In the genomic region with DNA sequence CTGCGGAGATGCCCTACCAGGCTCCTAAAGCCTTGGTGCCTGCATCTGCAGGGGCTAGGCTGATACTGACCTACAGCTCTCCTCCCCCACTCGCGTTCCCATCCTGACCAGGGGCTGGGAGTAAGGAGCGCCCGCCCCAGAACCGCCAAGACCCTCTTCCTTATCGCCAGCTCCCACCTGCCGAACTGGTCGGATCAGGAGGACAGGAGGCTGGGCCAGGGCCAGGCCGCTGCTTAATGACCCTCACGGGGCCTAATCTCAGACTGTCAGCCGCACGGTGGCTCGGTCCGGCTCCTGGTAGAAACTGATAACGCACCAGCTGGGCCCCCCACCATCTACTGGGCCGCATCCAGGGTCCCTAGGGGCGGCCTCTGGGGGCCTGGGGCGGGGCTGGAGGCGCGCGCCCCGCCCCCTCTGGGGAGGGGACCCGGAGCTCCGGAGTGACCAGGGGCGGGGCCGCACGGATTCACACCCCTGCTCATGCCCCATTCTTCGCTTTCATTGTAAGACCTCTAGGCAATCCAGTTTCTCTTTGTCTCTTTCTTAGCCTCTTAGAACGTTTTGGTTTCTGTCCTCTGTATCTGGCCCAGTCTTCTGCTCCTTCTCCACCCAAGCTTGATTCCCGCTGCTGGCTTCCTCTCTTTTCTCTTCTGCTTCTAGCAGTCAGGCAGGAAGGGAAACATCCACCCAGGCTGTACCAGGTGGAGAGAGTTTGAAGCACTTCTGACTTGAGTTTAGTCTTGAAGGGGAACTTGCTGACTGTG, we compare ENCODE assay signal across 8 mouse cellular contexts. TPM values are rescaled to one million over a fixed set of nuclear protein-coding genes. Genes with fewer than 3 reads are reported as not detected.
DNase-seq lines count a peak whose midpoint lies in the region; ATAC-seq and TF ChIP-seq lines count a peak whose summit lies in the region.

No protein-coding gene starts in this region.

- no peaks in the 10 kb centered on the region for H3K9me3 ChIP-seq in CH12.LX (replicated peaks; ENCODE audit: low read length)
- H3K9me3 ChIP-seq in hindbrain, embryonic 14.5 days (ENCODE audit: control insufficient read depth, low read length), result no peaks in the 10 kb centered on the region
- no peaks in the 10 kb centered on the region for H3K9me3 ChIP-seq in midbrain, embryonic 14.5 days (ENCODE audit: control insufficient read depth, low read length)

- H3K27me3 ChIP-seq in CH12.LX (replicated peaks) (peaks cover 86% of the 10 kb centered on the region), Patski (no peaks in the 10 kb centered on the region)
- H3K27me3 ChIP-seq in hindbrain, embryonic 14.5 days (ENCODE audit: control insufficient read depth, insufficient read depth, low read length), result peaks cover 43% of the 10 kb centered on the region
- H3K27me3 ChIP-seq in midbrain, embryonic 14.5 days (ENCODE audit: control insufficient read depth, insufficient read depth, low read length), result peaks cover 2% of the 10 kb centered on the region; the same call in 1 of the 2 replicates

- TF ChIP-seq RAD21 in CH12.LX (IDR thresholded peaks at IDR 0.05; ENCODE audit: low read depth, low read length), result no peak

- no peak overlapping the region for H3K27ac ChIP-seq in CH12.LX (ENCODE audit: insufficient read depth, low read depth)
- H3K27ac ChIP-seq in hindbrain, embryonic 14.5 days, result no peak overlapping the region
- H3K27ac ChIP-seq in midbrain, embryonic 14.5 days (replicated peaks; ENCODE audit: low read depth, low read length), result peak overlapping the region; percentile 32; the same call in 1 of the 2 replicates

- H3K36me3 ChIP-seq in CH12.LX (replicated peaks in 1 of 2; ENCODE audit: control insufficient read depth in 1 of 2, insufficient read depth in 1 of 2, low read length in 1 of 2), result no peaks in the 10 kb centered on the region
- no peaks in the 10 kb centered on the region for H3K36me3 ChIP-seq in hindbrain, embryonic 14.5 days (replicated peaks; ENCODE audit: control insufficient read depth, insufficient read depth)
- no peaks in the 10 kb centered on the region for H3K36me3 ChIP-seq in midbrain, embryonic 14.5 days (ENCODE audit: control insufficient read depth, insufficient read depth, low read length)

- peak overlapping the region in 2 of 3 experiments; percentile 13 to 26 for H3K4me3 ChIP-seq in CH12.LX (replicated peaks in 1 of 3; ENCODE audit: low read depth in 2 of 3, low read length in 2 of 3, poor library complexity in 1 of 3)
- H3K4me3 ChIP-seq in hindbrain, embryonic 14.5 days (replicated peaks; ENCODE audit: low read length), result peak overlapping the region; percentile 30
- H3K4me3 ChIP-seq in midbrain, embryonic 14.5 days (replicated peaks; ENCODE audit: low read depth, low read length), result peak overlapping the region; percentile 37

- no peak for TF ChIP-seq POLR2A in CH12.LX (IDR thresholded peaks at IDR 0.05; ENCODE audit: low read depth, low read length)

- no peak for TF ChIP-seq CTCF in CH12.LX (conservative IDR thresholded peaks at IDR 0.05 in 1 of 2, IDR thresholded peaks at IDR 0.05 in 1 of 2; ENCODE audit: low read depth in 2 of 2, low read length in 2 of 2)
- no peak for TF ChIP-seq CTCF in Patski (IDR thresholded peaks at IDR 0.05)

- no peak overlapping the region for H3K9ac ChIP-seq in CH12.LX (ENCODE audit: insufficient read depth, low read depth)
- H3K9ac ChIP-seq in hindbrain, embryonic 14.5 days, result peak overlapping the region; percentile 52
- peak overlapping the region; percentile 52 for H3K9ac ChIP-seq in midbrain, embryonic 14.5 days (replicated peaks; ENCODE audit: low read length)

- peaks cover 4 to 6% of the 10 kb centered on the region in 2 experiments; a peak in 3 of 4 replicates for H3K4me1 ChIP-seq in CH12.LX (ENCODE audit: control insufficient read depth in 1 of 2, insufficient read depth in 2 of 2)
- peaks cover 16% of the 10 kb centered on the region for H3K4me1 ChIP-seq in hindbrain, embryonic 14.5 days (replicated peaks; ENCODE audit: control insufficient read depth, insufficient read depth, low read length)
- H3K4me1 ChIP-seq in midbrain, embryonic 14.5 days (ENCODE audit: control insufficient read depth, insufficient read depth, low read length), result peaks cover 11% of the 10 kb centered on the region; the same call in 1 of the 2 replicates

- under 1% methylated on average over 30 of the region's 31 CpGs for WGBS in hindbrain, embryonic 14.5 days
- under 1% methylated on average over 31 of the region's 31 CpGs for WGBS in midbrain, embryonic 14.5 days

- intact Hi-C loops in gastrocnemius, postnatal 36 days (cut with DNase I), result no loop called here

- TF ChIP-seq EP300 in CH12.LX (IDR thresholded peaks at IDR 0.05; ENCODE audit: low read length), result no peak

- ATAC-seq in Patski, result peak; percentile 62
- ATAC-seq in erythroblast, adult 5-6 weeks (replicated peaks; ENCODE audit: low FRiP score, poor library complexity, severe bottlenecking), result peak; percentile 80
- ATAC-seq in hindbrain, embryonic 14.5 days (ENCODE audit: low FRiP score), result peak; percentile 72
- peak; percentile 77 for ATAC-seq in midbrain, embryonic 14.5 days (ENCODE audit: low FRiP score, low TSS enrichment)

- H3K79me2 ChIP-seq in CH12.LX (replicated peaks; ENCODE audit: control insufficient read depth, extremely low read depth, insufficient read depth, poor library complexity, severe bottlenecking), result no peaks in the 10 kb centered on the region

- dilution Hi-C loops in CH12.LX (cut with MboI; ENCODE audit: extremely low pct_ligation_motif_present, extremely low pct_unique_long_range_greater_than_20kb, low sequenced_read_pairs), result no loop called here

- in situ Hi-C loops in CH12.LX (cut with MboI; ENCODE audit: low pct_ligation_motif_present, low pct_unique_long_range_greater_than_20kb, low sequenced_read_pairs), result loop anchor here (25.0 kb wide), 1 partner anchor 434 kb away; no protein-coding TSS in a partner anchor
- in situ Hi-C loops in Patski (cut with MboI; ENCODE audit: low pct_unique_long_range_greater_than_20kb), result no loop called here

- CTCF ChIA-PET in Patski (lab: Charles Lee), result interaction anchor here (0.7 to 3.7 kb wide), 9 partner anchors 8 to 113 kb away, joined by 3 to 18 read pairs (median 4); partner anchors contain the start of gene Pdzk1ip1

- no peak for DNase-seq in CH12.LX (ENCODE audit: extremely low read depth)
- no peak for DNase-seq in Patski (ENCODE audit: low read depth, low spot score)
- peak; percentile 30 for DNase-seq in hindbrain, embryonic 14.5 days (ENCODE audit: low spot score)
- DNase-seq in liver, result peak; percentile 97
- peak; percentile 73 for DNase-seq in midbrain, embryonic 14.5 days
- no peak for DNase-seq in gastrocnemius, postnatal 36 days
- DNase-seq in thymus, postnatal 4 days, result no peak

- H3K4me2 ChIP-seq in CH12.LX (ENCODE audit: insufficient read depth, low read depth, poor library complexity, severe bottlenecking), result peak overlapping the region; percentile 97
- peak overlapping the region; percentile 72 for H3K4me2 ChIP-seq in hindbrain, embryonic 14.5 days (replicated peaks)
- H3K4me2 ChIP-seq in midbrain, embryonic 14.5 days (ENCODE audit: low read length), result peak overlapping the region; percentile 76

- POLR2A ChIA-PET in Patski (lab: Charles Lee), result interaction anchor here (0.9 to 1.1 kb wide), 2 partner anchors 30 to 98 kb away, joined by 3 read pairs; no protein-coding TSS in a partner anchor

TF ChIP-seq in CH12.LX, 34 proteins besides CTCF, POLR2A, EP300 and RAD21:
- no peak for TF ChIP-seq CHD2 (IDR thresholded peaks at IDR 0.05; ENCODE audit: low read length)
- TF ChIP-seq NELFE (IDR thresholded peaks at IDR 0.05; ENCODE audit: low read depth, low read length), result no peak
- no peak for TF ChIP-seq MEF2A (IDR thresholded peaks at IDR 0.05; ENCODE audit: borderline replicate concordance, low read depth, low read length)
- no peak for TF ChIP-seq GABPA (IDR thresholded peaks at IDR 0.05; ENCODE audit: insufficient replicate concordance, low read depth, low read length)
- TF ChIP-seq KAT2A (IDR thresholded peaks at IDR 0.05; ENCODE audit: insufficient replicate concordance, low read length), result no peak
- TF ChIP-seq USF1 (IDR thresholded peaks at IDR 0.05; ENCODE audit: low read depth, low read length), result no peak
- no peak for TF ChIP-seq ELF1 (IDR thresholded peaks at IDR 0.05; ENCODE audit: low read depth, low read length)
- no peak for TF ChIP-seq ZNF384 (IDR thresholded peaks at IDR 0.05; ENCODE audit: low read depth, low read length)
TF ChIP-seq in CH12.LX: peak in this region for 0.

RNA-seq across cellular contexts. Expression of gene Pdzk1ip1, which starts 7.3 kb away (rescaled TPM):
- 0.21 and 0.55 TPM in 2 replicates for total RNA-seq in CH12.LX (2012; rRNA removed)
- not detected in 2 replicates for total RNA-seq in CH12.LX (2014; rRNA removed)
- polyA plus RNA-seq in CH12.LX (2012; ENCODE audit: insufficient read length, low read depth), result not detected in 2 replicates
- polyA plus RNA-seq in Patski (2021), result 142 TPM
- 377 and 402 TPM in 2 replicates for total RNA-seq in erythroblast, adult 5-6 weeks (2015; ENCODE audit: low replicate concordance)
- 332 and 366 TPM in 2 replicates for total RNA-seq in erythroblast, adult 5-6 weeks (2017; ENCODE audit: low replicate concordance)
- polyA plus RNA-seq in hindbrain, embryonic 14.5 days (2014; fragmentation: Nextera tagmentation; extraction: Ambion mirVana), result 3.0 and 3.7 TPM in 2 replicates
- 2.0 and 4.5 TPM in 2 replicates for polyA plus RNA-seq in midbrain, embryonic 14.5 days (2014; fragmentation: Nextera tagmentation; extraction: Ambion mirVana)
- total RNA-seq in gastrocnemius, postnatal 36 days (2021), result not detected

RNA-seq across cellular contexts. Expression of gene Cyp4x1, which starts 38.2 kb away (rescaled TPM):
- not detected in 2 replicates for total RNA-seq in CH12.LX (2012; rRNA removed)
- total RNA-seq in CH12.LX (2014; rRNA removed), result not detected in 2 replicates
- 0.07 TPM in 1 of 2 replicates, not detected in the other for polyA plus RNA-seq in CH12.LX (2012; ENCODE audit: insufficient read length, low read depth)
- polyA plus RNA-seq in Patski (2021), result not detected
- not detected in 2 replicates for total RNA-seq in erythroblast, adult 5-6 weeks (2015; ENCODE audit: low replicate concordance)
- not detected in 2 replicates for total RNA-seq in erythroblast, adult 5-6 weeks (2017; ENCODE audit: low replicate concordance)
- polyA plus RNA-seq in hindbrain, embryonic 14.5 days (2014; fragmentation: Nextera tagmentation; extraction: Ambion mirVana), result 10.2 and 11.5 TPM in 2 replicates
- polyA plus RNA-seq in midbrain, embryonic 14.5 days (2014; fragmentation: Nextera tagmentation; extraction: Ambion mirVana), result 7.0 and 10.8 TPM in 2 replicates
- not detected for total RNA-seq in gastrocnemius, postnatal 36 days (2021)

RNA-seq across cellular contexts. Expression of gene Tal1, which starts 39.6 kb away (rescaled TPM):
- total RNA-seq in CH12.LX (2012; rRNA removed) (0.34 and 0.50 TPM in 2 replicates), CH12.LX (2014; rRNA removed) (0.12 and 0.15 TPM in 2 replicates)
- polyA plus RNA-seq in CH12.LX (2012; ENCODE audit: insufficient read length, low read depth) (0.13 and 0.19 TPM in 2 replicates), Patski (2021) (1.2 TPM)
- 75.1 and 94.0 TPM in 2 replicates for total RNA-seq in erythroblast, adult 5-6 weeks (2015; ENCODE audit: low replicate concordance)
- 92.9 and 102 TPM in 2 replicates for total RNA-seq in erythroblast, adult 5-6 weeks (2017; ENCODE audit: low replicate concordance)
- polyA plus RNA-seq in hindbrain, embryonic 14.5 days (2014; fragmentation: Nextera tagmentation; extraction: Ambion mirVana), result 5.6 and 7.4 TPM in 2 replicates
- polyA plus RNA-seq in midbrain, embryonic 14.5 days (2014; fragmentation: Nextera tagmentation; extraction: Ambion mirVana), result 23.1 and 23.8 TPM in 2 replicates
- total RNA-seq in gastrocnemius, postnatal 36 days (2021), result 1 to 10 TPM; 1.2 TPM

Comparison
In these comparisons a context has a peak if more than half of its experiments do, and no peak if none do; other contexts are left out.
1. DNase-seq: peak in hindbrain, embryonic 14.5 days (single experiment), liver (single experiment) and midbrain, embryonic 14.5 days (single experiment); none in CH12.LX (single experiment), Patski (single experiment), gastrocnemius, postnatal 36 days (0 of 2) and thymus, postnatal 4 days (single experiment).
2. RNA of gene Pdzk1ip1, which starts 7.3 kb away (polyA plus RNA-seq): 142 TPM in Patski (single experiment); 2.0 to 4.5 TPM in midbrain, embryonic 14.5 days, 3.0 to 3.7 TPM in hindbrain, embryonic 14.5 days and not detected in CH12.LX; every median in the first group is over 10 times any median in the second.
3. Peak in every context shown above with its lines, with median percentiles within 50 percentile points of each other: H3K4me2 ChIP-seq, H3K4me3 ChIP-seq and ATAC-seq.